Comparison of ENCODE assay signal across 43 mouse cellular contexts in genomic region chr2:18012866-18013265, GRCm38 (mm10). TPM values are rescaled to one million over a fixed set of nuclear protein-coding genes. Genes with fewer than 3 reads are reported as not detected.
"Had no signal": no experiment of that assay in that cellular context is flagged by ENCODE, and none has a peak within 500 bp of the region (broad histone marks: within the 10 kb centered on the region; RNA-seq: fewer than 3 reads in every experiment).

No protein-coding gene starts in this region.

- ATAC-seq: hindbrain, embryonic 16.5 days; hindbrain, postnatal 0 days; inflammation-experienced regulatory T-cells, adult 6 months; intestine, embryonic 15.5 days; intestine, embryonic 16.5 days; intestine, postnatal 0 days had no signal

- H3K27ac ChIP-seq: heart, embryonic 13.5 days; heart, embryonic 15.5 days; hindbrain, embryonic 10.5 days; hindbrain, embryonic 12.5 days; hindbrain, embryonic 13.5 days; hindbrain, embryonic 14.5 days; hindbrain, embryonic 15.5 days; hindbrain, postnatal 0 days; intestine, embryonic 15.5 days; kidney, embryonic 15.5 days; kidney, postnatal 0 days; layer of hippocampus, adult 2 months; left cerebral cortex, adult 2 months had no signal

- DNase-seq: heart, postnatal 10 days; heart, postnatal 14 days; heart, postnatal 36 days; heart, postnatal 4 days; kidney, adult 11 months; kidney, adult 18-20 months; kidney, adult 2 months; kidney, adult 8-10 months; kidney, adult 9 months; kidney, postnatal 10 days; kidney, postnatal 14 days; kidney, postnatal 25 days; kidney, postnatal 36 days; kidney, postnatal 4 days; layer of hippocampus, adult 9-11 months; layer of hippocampus, postnatal 36 days had no signal

- H3K27me3 ChIP-seq: heart, embryonic 12.5 days; heart, embryonic 13.5 days; heart, embryonic 15.5 days; hindbrain, embryonic 12.5 days; hindbrain, embryonic 13.5 days; hindbrain, embryonic 15.5 days; intestine, embryonic 15.5 days; kidney, embryonic 15.5 days had no signal

- H3K36me3 ChIP-seq: heart, embryonic 12.5 days; heart, embryonic 13.5 days; heart, embryonic 15.5 days; hindbrain, embryonic 10.5 days; hindbrain, embryonic 12.5 days; hindbrain, embryonic 13.5 days; hindbrain, embryonic 15.5 days; intestine, embryonic 15.5 days; kidney, embryonic 15.5 days had no signal

- H3K9me3 ChIP-seq: heart, embryonic 13.5 days; heart, embryonic 15.5 days; hindbrain, embryonic 10.5 days; hindbrain, embryonic 12.5 days; hindbrain, embryonic 13.5 days; hindbrain, embryonic 15.5 days; intestine, embryonic 15.5 days; kidney, embryonic 15.5 days had no signal

- H3K4me1 ChIP-seq: heart, embryonic 12.5 days; heart, embryonic 13.5 days; heart, embryonic 15.5 days; hindbrain, embryonic 10.5 days; hindbrain, embryonic 12.5 days; hindbrain, embryonic 13.5 days; hindbrain, embryonic 15.5 days; intestine, embryonic 15.5 days; kidney, embryonic 15.5 days had no signal

- H3K4me2 ChIP-seq: heart, embryonic 11.5 days; heart, embryonic 12.5 days; heart, embryonic 13.5 days; heart, embryonic 15.5 days; hindbrain, embryonic 12.5 days; hindbrain, embryonic 13.5 days; hindbrain, embryonic 14.5 days; hindbrain, embryonic 15.5 days; intestine, embryonic 15.5 days; kidney, embryonic 15.5 days had no signal

- H3K4me3 ChIP-seq: heart, embryonic 12.5 days; heart, embryonic 13.5 days; heart, embryonic 15.5 days; hindbrain, embryonic 10.5 days; hindbrain, embryonic 12.5 days; hindbrain, embryonic 13.5 days; hindbrain, embryonic 15.5 days; intestine, embryonic 15.5 days; kidney, embryonic 15.5 days; layer of hippocampus, adult 2 months; left cerebral cortex, adult 2 months had no signal

- H3K9ac ChIP-seq: heart, embryonic 12.5 days; heart, embryonic 13.5 days; heart, embryonic 15.5 days; hindbrain, embryonic 12.5 days; hindbrain, embryonic 13.5 days; hindbrain, embryonic 14.5 days; hindbrain, embryonic 15.5 days; intestine, embryonic 15.5 days; kidney, embryonic 15.5 days had no signal

RNA-seq across cellular contexts. Expression of gene H2al2a, which starts 16.1 kb away (rescaled TPM):
- polyA plus RNA-seq: heart, embryonic 11.5 days; heart, embryonic 12.5 days; heart, embryonic 13.5 days; heart, embryonic 14.5 days; heart, embryonic 15.5 days; heart, embryonic 16.5 days; heart, postnatal 0 days; hindbrain, embryonic 10.5 days; hindbrain, embryonic 11.5 days; hindbrain, embryonic 12.5 days; hindbrain, embryonic 13.5 days; hindbrain, embryonic 14.5 days; hindbrain, embryonic 15.5 days; hindbrain, embryonic 16.5 days; hindbrain, postnatal 0 days; inflammation-experienced regulatory T-cells, adult 6 months; intestine, embryonic 14.5 days; intestine, embryonic 15.5 days; intestine, embryonic 16.5 days; intestine, postnatal 0 days; kidney, embryonic 14.5 days; kidney, embryonic 15.5 days; kidney, embryonic 16.5 days; kidney, postnatal 0 days; large intestine, adult 2 months had no signal
